Mouse (Mus musculus) CH12.LX (cell line): ENCODE measurements around the gene Krt71.

Experiments used
- CHD2 ChIP-seq: IDR thresholded peaks from 2 replicates; pipeline ENCODE4 v1.6.1; 2011; ENCODE audit warnings: low read length, improper control_type of control experiment
- CTCF ChIP-seq, 2 experiments: IDR thresholded peaks in 1 of 2; conservative IDR thresholded peaks in 1 of 2; 2 replicates each; pipeline ENCODE4 v1.5.1; 2011 to 2012; ENCODE audit warnings: low read depth in 2 of 2, low read length in 2 of 2, improper control_type of control experiment in 1 of 2, inconsistent platforms in 1 of 2, mild to moderate bottlenecking in 1 of 2, moderate library complexity in 1 of 2
- EP300 ChIP-seq: IDR thresholded peaks from 2 replicates; pipeline ENCODE4 v1.6.1; 2011; ENCODE audit warnings: low read length, improper control_type of control experiment
- ETS1 ChIP-seq: conservative IDR thresholded peaks from 2 replicates; pipeline ENCODE4 v1.6.1; 2012; ENCODE audit warnings: low read depth, mild to moderate bottlenecking, inconsistent platforms, low read length, improper control_type of control experiment, moderate library complexity
- MAFK ChIP-seq: IDR thresholded peaks from 2 replicates; pipeline ENCODE4 v1.6.1; 2011; ENCODE audit warnings: low read length, improper control_type of control experiment; ENCODE audit not compliant: insufficient replicate concordance
- MXI1 ChIP-seq: IDR thresholded peaks from 2 replicates; pipeline ENCODE4 v1.6.1; 2011; ENCODE audit warnings: mild to moderate bottlenecking, low read depth, low read length, improper control_type of control experiment
- PAX5 ChIP-seq: IDR thresholded peaks from 2 replicates; pipeline ENCODE4 v1.6.1; 2012; ENCODE audit warnings: low read length, inconsistent platforms, mixed read lengths
- RCOR1 ChIP-seq: conservative IDR thresholded peaks from 2 replicates; pipeline ENCODE4 v1.6.1; 2012; ENCODE audit warnings: low read depth, mild to moderate bottlenecking, inconsistent platforms, low read length, improper control_type of control experiment
- TBP ChIP-seq: conservative IDR thresholded peaks from 2 replicates; pipeline ENCODE4 v1.6.1; 2011; ENCODE audit warnings: low read depth, low read length, improper control_type of control experiment
- TCF12 ChIP-seq: IDR thresholded peaks from 2 replicates; pipeline ENCODE4 v1.6.1; 2014; ENCODE audit warnings: low read depth, mild to moderate bottlenecking, inconsistent platforms, low read length, improper control_type of control experiment
- USF1 ChIP-seq: IDR thresholded peaks from 2 replicates; pipeline ENCODE4 v1.6.1; 2014; ENCODE audit warnings: low read depth, mild to moderate bottlenecking, inconsistent platforms, low read length, improper control_type of control experiment

DNA sequence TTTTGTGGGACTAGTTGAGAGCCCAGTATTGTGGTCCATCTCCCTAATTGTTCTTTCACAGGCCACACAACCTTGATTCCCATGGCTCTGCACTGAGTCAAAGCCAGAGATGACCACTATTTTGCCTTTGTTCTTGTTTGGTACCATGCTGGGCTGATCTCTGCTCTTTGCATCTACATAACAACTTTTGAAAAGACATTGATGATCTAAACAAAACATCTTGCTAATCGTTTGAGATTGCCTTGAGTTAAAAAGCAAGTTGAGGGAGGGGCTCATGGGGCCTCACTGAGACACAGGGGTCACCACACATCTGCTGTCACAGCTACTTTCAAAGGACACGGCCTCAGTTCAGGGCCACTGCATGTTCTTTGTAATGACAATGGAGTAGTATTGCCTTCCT lies 40.5 kb downstream of the Krt71 start:
- TF ChIP-seq PAX5 (no peak), MAFK (no peak), CTCF (conservative IDR thresholded peaks at IDR 0.05 in 1 of 2, IDR thresholded peaks at IDR 0.05 in 1 of 2; ENCODE audit: low read depth in 2 of 2, low read length in 2 of 2) (no peak), MXI1 (no peak), ETS1 (no peak), TCF12 (no peak), TBP (no peak), CHD2 (no peak), USF1 (no peak), RCOR1 (no peak), EP300 (no peak)
